Mouse (Mus musculus) neural tube, embryonic 14.5 days (tissue): ENCODE results near the gene Dnah8. TPM values are rescaled to one million over a fixed set of nuclear protein-coding genes. Genes with fewer than 3 reads are reported as not detected.

Experiments
- ATAC-seq: fragments of 200-750 bp; cut with Nextera tagmentation; 2 replicates; pipeline ENCODE4 v1.8.0; 2017; ENCODE audit warnings: low read depth, mild to moderate bottlenecking, moderate TSS enrichment, moderate library complexity
- H3K27ac ChIP-seq: fragments of 300-500 bp; sonication (generic); 2 replicates; pipeline ENCODE4 v1.5.1; 2014; ENCODE audit warnings: low read depth, mild to moderate bottlenecking, control low read depth, low read length, moderate library complexity, mixed read lengths
- H3K27me3 ChIP-seq: fragments of 300-500 bp; sonication (generic); 2 replicates; pipeline ENCODE4 v1.6.1; 2014; ENCODE audit warnings: low read length; ENCODE audit not compliant: control insufficient read depth, insufficient read depth
- H3K36me3 ChIP-seq: fragments of 300-500 bp; sonication (generic); 2 replicates; pipeline ENCODE4 v1.6.1; 2014; ENCODE audit warnings: low read length, mixed read lengths; ENCODE audit not compliant: control insufficient read depth, insufficient read depth
- H3K4me1 ChIP-seq: fragments of 300-500 bp; sonication (generic); 2 replicates; pipeline ENCODE4 v1.6.1; 2014; ENCODE audit warnings: low read length; ENCODE audit not compliant: control insufficient read depth, insufficient read depth
- H3K4me2 ChIP-seq: fragments of 300-500 bp; sonication (generic); 2 replicates; pipeline ENCODE4 v1.6.1; 2014; ENCODE audit warnings: mild to moderate bottlenecking, low read depth, low read length, control low read depth
- H3K4me3 ChIP-seq: fragments of 300-500 bp; sonication (generic); 2 replicates; pipeline ENCODE4 v1.5.1; 2014; ENCODE audit warnings: low read depth, low read length, control low read depth, mixed read lengths
- H3K9ac ChIP-seq: fragments of 300-500 bp; sonication (generic); replicated peaks from 2 replicates; pipeline ENCODE4 v1.6.1; 2014; ENCODE audit warnings: low read depth, mild to moderate bottlenecking, control low read depth, low read length, mixed read lengths
- H3K9me3 ChIP-seq: fragments of 300-500 bp; sonication (generic); 2 replicates; pipeline ENCODE4 v1.6.1; 2016; ENCODE audit warnings: low read length; ENCODE audit not compliant: control insufficient read depth
- WGBS: fragments of 180-500 bp; shearing (Covaris S2); extraction: QIAGEN DNeasy Blood & Tissue Kit; methylation state at CpG from one replicate; pipeline ENCODE4 v1.1.7; 2014; 5-methylcytosine and 5-hydroxymethylcytosine counted together
- polyA plus RNA-seq: library from polyadenylated mRNA; unstranded; fragments of >200 nt; fragmentation: Nextera tagmentation; extraction: Ambion mirVana; gene quantifications from 2 replicates; pipeline ENCODE4 v1.2.1, GENCODE M21; 2014

The Dnah8 gene
- polyA plus RNA-seq, 1 experiment from 2014 or later: 5.5 TPM

GRCm38 (mm10) chr17:30583258-30584001 is 40.7 kb upstream of the Dnah8 start:
- no peaks in the 10 kb centered on the region for H3K4me1 ChIP-seq
- H3K4me3 ChIP-seq: no peak overlapping the region
- H3K9ac ChIP-seq: no peak overlapping the region
- 68% methylated on average over 2 of the region's 2 CpGs for WGBS
- ATAC-seq: no peak
- no peaks in the 10 kb centered on the region for H3K9me3 ChIP-seq
- H3K36me3 ChIP-seq: no peaks in the 10 kb centered on the region
- H3K27ac ChIP-seq: no peak overlapping the region
- no peak overlapping the region for H3K4me2 ChIP-seq
- H3K27me3 ChIP-seq: no peaks in the 10 kb centered on the region

GRCm38 (mm10) chr17:30590417-30591198 is 33.5 kb upstream of the Dnah8 start:
- Histone ChIP-seq H3K4me3 (no peak overlapping the region), H3K27ac (no peak overlapping the region), H3K4me1 (no peaks in the 10 kb centered on the region), H3K9me3 (no peaks in the 10 kb centered on the region), H3K4me2 (peak overlapping the region; percentile 4; the same call in 1 of the 2 replicates), H3K27me3 (no peaks in the 10 kb centered on the region), H3K36me3 (peaks cover 8% of the 10 kb centered on the region), H3K9ac (no peak overlapping the region)
- WGBS: 31% methylated on average over 17 of the region's 17 CpGs
- ATAC-seq: peak; percentile 51

GRCm38 (mm10) chr17:30594407-30594806 is 29.7 kb upstream of the Dnah8 start:
- H3K36me3 ChIP-seq: peaks cover 16% of the 10 kb centered on the region
- no peak overlapping the region for H3K9ac ChIP-seq
- H3K4me3 ChIP-seq: no peak overlapping the region
- no peaks in the 10 kb centered on the region for H3K4me1 ChIP-seq
- no peak overlapping the region for H3K4me2 ChIP-seq
- no peak overlapping the region for H3K27ac ChIP-seq
- 57% methylated on average over 5 of the region's 5 CpGs for WGBS
- no peaks in the 10 kb centered on the region for H3K9me3 ChIP-seq
- H3K27me3 ChIP-seq: no peaks in the 10 kb centered on the region
- ATAC-seq: no peak

GRCm38 (mm10) chr17:30594846-30595245 is 29.3 kb upstream of the Dnah8 start:
- H3K27ac ChIP-seq: no peak overlapping the region
- H3K9me3 ChIP-seq: no peaks in the 10 kb centered on the region
- WGBS: 66% methylated on average over 6 of the region's 6 CpGs
- no peak overlapping the region for H3K4me2 ChIP-seq
- H3K27me3 ChIP-seq: no peaks in the 10 kb centered on the region
- no peak overlapping the region for H3K4me3 ChIP-seq
- H3K36me3 ChIP-seq: peaks cover 16% of the 10 kb centered on the region
- no peak overlapping the region for H3K9ac ChIP-seq
- ATAC-seq: no peak
- H3K4me1 ChIP-seq: no peaks in the 10 kb centered on the region

GRCm38 (mm10) chr17:30597786-30598185 is 26.4 kb upstream of the Dnah8 start:
- Histone ChIP-seq H3K4me1 (no peaks in the 10 kb centered on the region), H3K9ac (no peak overlapping the region), H3K9me3 (no peaks in the 10 kb centered on the region), H3K4me2 (no peak overlapping the region), H3K36me3 (peaks cover 16% of the 10 kb centered on the region; the same call in 1 of the 2 replicates), H3K27ac (no peak overlapping the region), H3K4me3 (no peak overlapping the region), H3K27me3 (no peaks in the 10 kb centered on the region)
- no peak for ATAC-seq
- WGBS: 97% methylated on average over 9 of the region's 9 CpGs

- Histone ChIP-seq H3K9ac (no peak overlapping the region), H3K36me3 (peaks cover 12% of the 10 kb centered on the region; the same call in 1 of the 2 replicates), H3K27ac (no peak overlapping the region), H3K4me1 (no peaks in the 10 kb centered on the region), H3K4me3 (no peak overlapping the region), H3K27me3 (no peaks in the 10 kb centered on the region), H3K4me2 (no peak overlapping the region), H3K9me3 (no peaks in the 10 kb centered on the region)
- WGBS: 80% methylated on average over 5 of the region's 5 CpGs
- no peak for ATAC-seq
Observed at GRCm38 (mm10) chr17:30598300-30598699, 25.9 kb upstream of the Dnah8 start.

- Histone ChIP-seq H3K36me3 (peaks cover 5% of the 10 kb centered on the region; the same call in 1 of the 2 replicates), H3K4me3 (no peak overlapping the region), H3K9me3 (no peaks in the 10 kb centered on the region), H3K9ac (no peak overlapping the region), H3K27ac (no peak overlapping the region), H3K27me3 (no peaks in the 10 kb centered on the region), H3K4me2 (no peak overlapping the region), H3K4me1 (no peaks in the 10 kb centered on the region; the same call in 1 of the 2 replicates)
- WGBS: 97% methylated on average over 14 of the region's 14 CpGs
- no peak for ATAC-seq
Observed at GRCm38 (mm10) chr17:30602175-30602574, 22.0 kb upstream of the Dnah8 start.

- no peak for ATAC-seq
Observed at GRCm38 (mm10) chr17:30604296-30604695, 19.9 kb upstream of the Dnah8 start.

GRCm38 (mm10) chr17:30605001-30605400 is 19.2 kb upstream of the Dnah8 start:
- WGBS: 94% methylated on average over 5 of the region's 5 CpGs
- ATAC-seq: no peak
- no peak overlapping the region for H3K4me2 ChIP-seq

More at GRCm38 (mm10) chr17:30604296-30604695, 19.9 kb upstream of the Dnah8 start:
- Histone ChIP-seq H3K9me3 (no peaks in the 10 kb centered on the region), H3K4me2 (no peak overlapping the region), H3K4me3 (no peak overlapping the region), H3K4me1 (peaks cover 7% of the 10 kb centered on the region; the same call in 1 of the 2 replicates), H3K27me3 (no peaks in the 10 kb centered on the region), H3K36me3 (0 out of 2 replicates have a peak, but pooled peaks cover 3% of the 10 kb centered on the region), H3K27ac (no peak overlapping the region), H3K9ac (no peak overlapping the region)
- 95% methylated on average over 6 of the region's 6 CpGs for WGBS

More at GRCm38 (mm10) chr17:30605001-30605400, 19.2 kb upstream of the Dnah8 start:
- Histone ChIP-seq H3K9me3 (no peaks in the 10 kb centered on the region), H3K27ac (no peak overlapping the region), H3K27me3 (no peaks in the 10 kb centered on the region), H3K4me3 (no peak overlapping the region), H3K4me1 (peaks cover 7% of the 10 kb centered on the region; the same call in 1 of the 2 replicates), H3K9ac (no peak overlapping the region), H3K36me3 (0 out of 2 replicates have a peak, but pooled peaks cover 3% of the 10 kb centered on the region)
